Mouse (Mus musculus): ENCODE data around the gene Ppp4r3a. TPM values are rescaled to one million over a fixed set of nuclear protein-coding genes. Genes with fewer than 3 reads are reported as not detected.
A peak's percentile ranks its signal among the peaks of the same experiment; 100 is the strongest.

The Ppp4r3a gene
- total RNA-seq, 1 experiment from 2014 or later: 182 TPM

DNA sequence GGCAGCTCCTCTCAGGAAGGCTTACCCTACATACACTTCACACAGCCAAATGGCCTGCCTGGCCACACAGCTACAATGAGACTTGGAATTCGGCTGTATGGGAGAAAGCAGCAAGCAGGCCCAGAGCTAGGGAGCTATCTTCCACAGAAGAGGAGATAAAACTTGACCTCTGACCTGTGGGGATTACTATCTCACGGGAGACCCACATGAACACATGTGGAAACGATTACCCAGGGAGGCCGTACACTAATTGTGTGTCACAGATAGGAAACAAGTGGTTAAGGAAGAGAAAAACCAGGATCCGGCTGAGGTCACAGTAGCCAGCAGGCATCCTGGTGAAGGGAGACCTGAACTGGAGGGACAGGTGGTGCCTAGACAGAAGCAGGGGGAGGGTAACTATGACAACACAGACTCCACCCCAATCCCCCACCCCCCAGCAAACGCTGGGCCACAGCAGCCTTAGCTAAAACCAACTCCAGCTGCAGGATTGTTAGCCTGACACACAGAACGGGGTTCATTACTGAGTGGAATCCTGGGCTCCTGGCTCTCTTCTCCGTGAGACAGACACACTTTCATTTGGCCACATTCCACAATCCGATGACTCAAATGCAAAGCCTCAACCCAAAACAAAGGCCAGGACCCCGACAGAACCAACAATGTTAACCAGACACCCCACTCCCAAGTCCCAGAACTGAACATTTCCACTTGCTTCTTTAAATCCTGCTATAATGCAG, 85.5 kb downstream of the Ppp4r3a start:
- ATAC-seq (ENCODE audit: extremely low read depth, insufficient number of reproducible peaks, low FRiP score, poor library complexity, severe bottlenecking): no peak

DNA sequence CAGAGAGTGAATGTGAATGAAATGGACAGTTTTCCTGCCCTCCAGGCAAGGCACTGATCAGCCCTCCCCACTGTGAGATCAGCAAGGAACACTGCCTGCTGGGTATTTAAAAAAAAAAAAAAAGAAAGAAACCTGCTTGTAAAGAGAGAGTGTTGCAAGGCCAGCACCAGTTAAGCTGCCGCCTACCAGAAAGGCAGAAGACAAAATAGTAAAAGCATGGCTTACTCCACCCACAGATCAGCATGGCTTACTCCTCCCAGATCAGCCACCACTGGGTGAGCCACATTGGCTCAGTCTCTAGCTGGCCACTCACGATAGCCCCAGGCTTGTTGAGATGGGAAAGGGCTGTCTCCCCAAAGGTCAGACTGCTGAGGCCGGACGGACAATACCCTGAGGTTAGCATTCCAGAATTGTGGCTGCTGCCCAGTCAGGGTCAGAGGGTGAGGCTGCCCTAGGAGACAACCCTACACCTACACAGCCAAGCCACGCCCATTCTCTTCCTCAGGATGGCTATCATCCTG, 87.1 kb downstream of the Ppp4r3a start:
- ATAC-seq (ENCODE audit: extremely low read depth, insufficient number of reproducible peaks, low FRiP score, poor library complexity, severe bottlenecking): peak; percentile 23; the same call in 1 of the 2 replicates

DNA sequence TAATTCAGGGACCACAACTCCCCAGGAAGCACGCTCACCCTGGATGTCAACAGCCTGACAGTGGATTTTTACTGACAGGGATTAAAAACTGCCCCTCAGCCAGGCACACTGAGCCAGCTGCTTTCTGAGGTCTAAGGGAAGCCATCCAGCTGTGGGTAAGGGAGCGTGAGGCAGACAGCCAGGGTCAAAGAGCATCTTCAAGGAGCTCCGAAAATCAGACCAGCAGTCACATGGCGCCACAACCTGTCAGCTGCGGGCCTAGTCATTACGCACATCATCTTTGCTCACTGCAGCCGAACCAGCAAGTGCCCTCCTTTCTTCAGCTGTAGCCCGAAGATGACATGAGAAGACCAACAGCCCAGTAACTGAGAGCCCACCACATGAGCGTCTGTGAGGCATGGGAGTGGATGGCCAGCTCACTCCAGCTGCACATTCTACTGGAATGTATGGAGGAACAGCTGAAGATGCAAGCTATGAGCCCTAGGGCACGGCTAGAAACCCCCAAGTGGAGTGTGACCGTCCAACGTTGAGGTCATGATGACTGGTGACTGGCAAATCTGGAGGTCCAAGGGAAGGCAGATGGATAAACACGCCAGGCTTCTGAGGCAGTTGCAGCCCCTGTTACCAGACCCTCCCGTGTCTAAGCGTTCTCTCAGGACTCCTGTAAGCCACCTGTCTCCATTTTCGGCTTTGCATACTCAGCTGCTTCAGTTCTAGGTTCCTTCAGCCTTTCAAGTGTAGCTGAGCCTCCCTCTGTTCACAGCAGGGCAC, 87.7 kb downstream of the Ppp4r3a start:
- no peak for ATAC-seq (ENCODE audit: extremely low read depth, insufficient number of reproducible peaks, low FRiP score, poor library complexity, severe bottlenecking)

DNA sequence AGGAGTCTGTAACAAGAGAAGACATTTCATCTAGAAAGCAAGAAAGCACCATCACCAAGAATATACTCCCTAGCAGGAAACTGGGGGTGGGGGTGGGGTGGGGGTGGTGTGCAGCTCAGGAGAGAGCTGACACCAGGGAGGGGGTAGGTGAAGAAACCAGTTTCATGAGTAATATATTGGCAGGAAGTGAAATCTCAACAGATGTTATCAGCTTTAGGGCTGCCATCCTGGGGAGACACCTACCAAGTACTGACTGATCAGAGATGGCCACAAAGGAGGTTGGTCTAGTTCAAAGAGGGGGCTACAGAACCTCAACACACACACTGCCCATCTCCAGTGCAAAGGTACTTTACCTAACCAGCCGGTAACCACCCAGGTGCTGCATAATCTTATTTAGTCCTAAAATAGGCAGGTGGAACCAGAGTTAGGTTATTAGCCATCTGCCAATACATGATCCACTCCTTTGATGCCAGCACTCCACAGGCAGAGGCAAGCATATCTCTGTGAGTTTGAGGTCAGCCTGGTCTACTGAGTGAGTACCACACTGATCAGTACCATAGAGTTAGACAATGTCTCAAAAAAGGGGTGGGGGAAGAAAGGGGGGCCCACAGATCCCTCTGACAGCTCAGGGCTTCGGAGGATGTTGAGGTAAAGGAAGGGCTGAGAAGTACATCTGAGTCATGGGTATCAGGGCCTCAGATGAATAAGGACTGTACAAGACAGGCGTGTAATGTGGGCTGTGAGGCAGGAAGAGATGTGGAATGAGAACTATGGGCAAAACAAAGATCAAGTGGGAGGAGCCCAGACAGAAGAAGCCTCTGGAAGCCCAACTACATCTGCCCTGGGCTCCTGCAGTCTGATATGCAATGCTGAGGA, 89.1 kb downstream of the Ppp4r3a start:
- ATAC-seq (ENCODE audit: extremely low read depth, insufficient number of reproducible peaks, low FRiP score, poor library complexity, severe bottlenecking): peak; percentile 32; the same call in 1 of the 2 replicates

DNA sequence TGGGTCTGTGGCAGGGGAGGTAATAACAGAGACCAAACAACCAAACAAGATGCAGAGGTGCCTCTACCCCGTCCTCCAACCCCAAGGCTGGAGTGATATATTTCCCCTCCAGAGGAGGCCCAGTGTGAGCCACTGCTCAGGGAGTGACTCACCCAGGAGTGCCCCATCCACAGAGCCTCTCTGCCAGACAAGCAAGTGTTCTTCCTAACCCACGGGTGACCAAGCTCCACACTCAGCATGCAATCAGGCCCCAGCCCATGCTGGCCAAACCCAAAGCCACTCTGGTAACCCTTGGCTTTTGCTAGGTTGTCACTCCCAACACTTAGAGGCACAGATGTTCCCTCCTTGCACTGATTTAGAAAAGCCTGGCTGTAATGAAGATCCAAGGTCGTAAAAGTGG, 90.4 kb downstream of the Ppp4r3a start:
- no peak for ATAC-seq (ENCODE audit: extremely low read depth, insufficient number of reproducible peaks, low FRiP score, poor library complexity, severe bottlenecking)

DNA sequence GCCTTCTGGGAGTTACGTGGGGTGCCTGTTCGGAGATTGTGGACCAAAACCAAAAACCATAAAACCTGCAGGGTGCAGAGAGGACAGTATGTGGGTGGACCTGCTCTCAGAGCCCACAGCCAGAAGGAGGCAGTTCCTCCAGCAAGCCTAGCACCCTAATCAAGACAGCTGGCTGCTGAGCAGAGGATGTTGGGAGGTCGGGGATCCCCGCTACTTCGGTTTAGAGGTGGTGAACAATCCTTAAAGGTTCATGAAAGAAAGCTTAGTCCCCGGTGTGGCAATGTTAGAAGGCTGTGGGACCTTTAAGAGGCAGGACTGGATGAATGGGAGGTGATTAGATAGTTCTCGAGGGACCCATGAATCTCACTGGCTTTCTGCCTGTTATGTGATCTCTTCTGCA, 91.0 kb downstream of the Ppp4r3a start:
- ATAC-seq (ENCODE audit: extremely low read depth, insufficient number of reproducible peaks, low FRiP score, poor library complexity, severe bottlenecking): no peak

DNA sequence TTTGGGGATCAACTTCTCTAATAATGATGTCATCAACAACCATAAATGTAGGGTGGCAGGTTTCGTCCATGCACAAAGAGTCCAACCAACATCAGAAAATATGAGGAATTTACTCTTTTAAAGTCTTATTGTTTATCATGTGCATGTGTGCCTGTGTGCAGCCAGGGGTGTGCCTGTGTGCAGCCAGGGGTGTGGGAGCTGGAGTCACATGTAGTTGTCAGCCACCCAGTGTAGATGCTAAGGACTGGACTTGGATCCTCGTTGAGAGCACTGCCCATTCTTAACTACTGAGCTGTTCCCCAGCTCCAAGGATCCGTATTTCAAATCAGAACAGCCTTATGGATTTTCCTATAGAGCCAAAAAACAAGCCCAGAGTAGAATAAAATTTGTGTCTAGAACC, 92.4 kb downstream of the Ppp4r3a start:
- no peak for ATAC-seq (ENCODE audit: extremely low read depth, insufficient number of reproducible peaks, low FRiP score, poor library complexity, severe bottlenecking)

DNA sequence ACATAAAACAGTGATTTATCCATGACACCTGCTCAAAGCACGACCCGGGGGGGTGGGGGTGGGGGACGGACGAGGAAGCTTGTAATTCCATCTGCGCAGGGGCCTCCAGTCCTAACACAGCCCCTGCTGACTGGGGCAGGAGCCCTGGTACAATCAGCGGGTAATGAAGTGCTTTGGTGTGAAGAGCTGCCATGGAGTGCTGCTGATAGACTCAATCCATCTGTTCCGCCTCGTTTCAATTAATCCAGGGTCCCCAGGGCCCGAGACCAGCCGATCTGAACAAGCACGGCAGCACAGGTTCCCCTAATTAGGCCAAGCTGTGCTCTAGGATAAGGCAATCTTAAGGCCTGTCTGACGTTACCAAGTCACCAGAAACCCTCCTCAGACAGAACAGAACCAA, 93.2 kb downstream of the Ppp4r3a start:
- ATAC-seq (ENCODE audit: extremely low read depth, insufficient number of reproducible peaks, low FRiP score, poor library complexity, severe bottlenecking): no peak

DNA sequence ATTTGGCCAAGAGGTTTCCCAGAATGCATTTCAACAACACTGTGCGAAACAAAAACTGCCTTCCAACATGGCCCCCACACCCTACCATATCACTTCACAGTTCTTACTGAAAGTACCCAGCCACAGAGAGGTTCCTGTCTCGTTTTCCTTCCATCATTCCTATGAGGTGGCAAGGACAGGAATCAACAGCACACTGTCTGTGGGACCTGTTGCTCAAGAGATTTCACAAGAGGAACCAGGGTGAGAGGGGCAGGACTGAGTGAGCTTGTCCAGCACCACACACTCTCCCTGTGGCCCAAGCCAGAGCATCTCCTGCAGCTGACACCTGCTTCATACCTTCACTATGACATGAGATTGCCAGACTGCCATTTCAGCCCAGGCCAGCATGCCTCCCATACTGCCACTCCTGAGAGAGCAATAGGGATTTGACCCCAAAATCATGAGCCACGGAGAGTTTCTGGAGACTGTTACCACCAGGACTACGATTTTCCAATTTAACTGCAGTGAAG, 93.7 kb downstream of the Ppp4r3a start:
- peak; percentile 53 for ATAC-seq (ENCODE audit: extremely low read depth, insufficient number of reproducible peaks, low FRiP score, poor library complexity, severe bottlenecking)

Other genes with a start within 250 kb of the Ppp4r3a start
- 5.1 and 6.4 TPM in 2 replicates for gene Gpr68, start 175.5 kb downstream of the Ppp4r3a start, total RNA-seq (2017)
- gene Ccdc88c, start 54.6 kb downstream of the Ppp4r3a start, total RNA-seq (2017): 283 and 312 TPM in 2 replicates